Mouse (Mus musculus) embryonic fibroblast, embryonic 13.5 days (primary cell): ENCODE results near the gene Rflnb.

Experiments
- CTCF ChIP-seq: IDR thresholded peaks from 2 replicates; pipeline ENCODE4 v1.5.1; 2011; ENCODE audit warnings: mild to moderate bottlenecking, control low read depth, low read length, moderate library complexity, borderline replicate concordance; ENCODE audit not compliant: insufficient read depth
- POLR2A ChIP-seq: IDR thresholded peaks from 2 replicates; pipeline ENCODE4 v1.6.1; 2011; ENCODE audit warnings: low read depth, mild to moderate bottlenecking, control low read depth, low read length, moderate library complexity

DNA sequence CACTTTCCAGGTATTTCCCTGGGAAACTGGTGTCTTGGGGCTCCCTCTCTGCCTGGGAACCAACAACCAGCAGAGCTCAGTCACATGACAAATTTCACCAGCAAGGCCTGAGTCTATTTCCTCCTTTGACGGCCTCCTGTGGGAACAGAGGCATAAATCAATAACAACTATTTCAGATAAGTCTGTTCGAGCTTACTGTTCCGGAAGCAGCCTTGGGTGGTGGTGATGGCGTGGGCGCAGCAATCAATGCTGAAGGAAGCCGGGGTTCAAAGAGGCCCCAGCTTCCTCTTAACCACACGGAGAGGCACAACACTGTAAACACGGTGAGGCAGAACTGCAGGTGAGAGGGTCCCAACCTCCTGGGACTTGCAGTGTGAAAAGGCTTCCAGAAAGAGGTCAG, 50.8 kb downstream of the Rflnb start:
- TF ChIP-seq CTCF, result no peak
- TF ChIP-seq POLR2A, result no peak
